Mouse (Mus musculus) myocyte (in vitro differentiated cells): ENCODE data around the gene Dnah2.

ENCODE experiments used
- CEBPB ChIP-seq: IDR thresholded peaks from 2 replicates; pipeline ENCODE4 v1.6.1; 2011; ENCODE audit warnings: mild to moderate bottlenecking, moderate library complexity; ENCODE audit not compliant: poor library complexity, insufficient read depth, severe bottlenecking
- E2F4 ChIP-seq: IDR thresholded peaks from one replicate; pipeline ENCODE4 v1.6.1; 2011; ENCODE audit warnings: mild to moderate bottlenecking, control low read depth, moderate library complexity; ENCODE audit not compliant: insufficient read depth
- MAX ChIP-seq: IDR thresholded peaks from one replicate; pipeline ENCODE4 v1.6.1; 2011; ENCODE audit warnings: low read depth, mild to moderate bottlenecking, control low read depth
- MYOD1 ChIP-seq, 3 experiments: IDR thresholded peaks; one replicate each; pipeline ENCODE4 v1.6.1; 2011; ENCODE audit warnings: control low read depth in 2 of 3, low read depth in 2 of 3, mild to moderate bottlenecking in 2 of 3, moderate library complexity in 1 of 3; ENCODE audit not compliant: insufficient read length in 2 of 3, control insufficient read depth in 1 of 3
- MYOG ChIP-seq, 3 experiments: IDR thresholded peaks; one replicate each; pipeline ENCODE4 v1.6.1; 2011; ENCODE audit warnings: control low read depth in 2 of 3, low read depth in 2 of 3, mild to moderate bottlenecking in 2 of 3; ENCODE audit not compliant: insufficient read length in 2 of 3, control insufficient read depth in 1 of 3, insufficient read depth in 1 of 3
- POLR2A ChIP-seq: IDR thresholded peaks from one replicate; pipeline ENCODE4 v1.6.1; 2011; ENCODE audit warnings: low read depth, mild to moderate bottlenecking, control low read depth, moderate library complexity; ENCODE audit not compliant: insufficient read length
- POLR2AphosphoS2 ChIP-seq: IDR thresholded peaks from one replicate; pipeline ENCODE4 v1.6.1; 2011; ENCODE audit warnings: low read depth, control low read depth; ENCODE audit not compliant: insufficient read length
- REST ChIP-seq: IDR thresholded peaks from one replicate; pipeline ENCODE4 v1.6.1; 2011; ENCODE audit warnings: mild to moderate bottlenecking, control low read depth, moderate library complexity; ENCODE audit not compliant: insufficient read depth, insufficient read length
- SRF ChIP-seq: IDR thresholded peaks from one replicate; pipeline ENCODE4 v1.6.1; 2011; ENCODE audit warnings: low read depth; ENCODE audit not compliant: control insufficient read depth, insufficient read length
- TCF3 ChIP-seq: IDR thresholded peaks from one replicate; pipeline ENCODE4 v1.6.1; 2011; ENCODE audit warnings: low read depth, control low read depth; ENCODE audit not compliant: insufficient read length
- USF1 ChIP-seq: IDR thresholded peaks from one replicate; pipeline ENCODE4 v1.6.1; 2011; ENCODE audit warnings: low read depth, mild to moderate bottlenecking, control low read depth, moderate library complexity

DNA sequence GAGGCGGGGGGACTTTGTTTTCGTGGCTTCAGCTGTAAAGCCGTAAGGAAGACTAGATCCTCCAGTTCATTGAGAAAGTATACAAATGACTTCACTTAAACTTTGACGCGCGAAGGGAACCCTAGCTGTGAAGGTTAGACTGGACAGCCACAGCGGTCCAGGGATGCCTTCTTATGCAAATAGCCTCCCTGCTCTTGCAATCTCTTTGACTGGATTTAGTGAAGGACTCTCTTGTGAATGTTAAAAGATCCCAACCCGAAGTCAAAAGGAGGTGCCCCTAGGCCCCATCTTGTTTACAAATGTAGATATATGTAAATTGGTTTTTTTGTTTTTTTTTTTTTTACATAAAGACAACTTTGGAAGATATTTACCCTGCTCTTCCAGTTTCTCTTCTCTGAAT lies 32.9 kb upstream of the Dnah2 start:
- TF ChIP-seq E2F4 (no peak), POLR2A (no peak), POLR2AphosphoS2 (no peak), CEBPB (no peak), TCF3 (no peak), MYOG (IDR thresholded peaks at IDR 0.05; ENCODE audit: control insufficient read depth in 1 of 3, insufficient read depth in 1 of 3, insufficient read length in 2 of 3, low read depth in 2 of 3) (no peak), USF1 (no peak), SRF (no peak), MAX (no peak), REST (no peak), MYOD1 (IDR thresholded peaks at IDR 0.05; ENCODE audit: control insufficient read depth in 1 of 3, insufficient read length in 2 of 3, low read depth in 2 of 3) (no peak)
